Mouse (Mus musculus) adrenal gland, postnatal 25 days (tissue): Measurements from ENCODE around the gene Tspan18. TPM values are rescaled to one million over a fixed set of nuclear protein-coding genes. Genes with fewer than 3 reads are reported as not detected.

Experiments used
- DNase-seq: peaks from one replicate; pipeline ENCODE4 v3.0.0; 2021; ENCODE audit warnings: mixed read lengths
- total RNA-seq: library from RNA; stranded (reverse); gene quantifications from 2 replicates; pipeline ENCODE4 v1.2.3, GENCODE M21; 2021

Gene Tspan18
- total RNA-seq, 1 experiment from 2014 or later = 55.1 TPM

DNA sequence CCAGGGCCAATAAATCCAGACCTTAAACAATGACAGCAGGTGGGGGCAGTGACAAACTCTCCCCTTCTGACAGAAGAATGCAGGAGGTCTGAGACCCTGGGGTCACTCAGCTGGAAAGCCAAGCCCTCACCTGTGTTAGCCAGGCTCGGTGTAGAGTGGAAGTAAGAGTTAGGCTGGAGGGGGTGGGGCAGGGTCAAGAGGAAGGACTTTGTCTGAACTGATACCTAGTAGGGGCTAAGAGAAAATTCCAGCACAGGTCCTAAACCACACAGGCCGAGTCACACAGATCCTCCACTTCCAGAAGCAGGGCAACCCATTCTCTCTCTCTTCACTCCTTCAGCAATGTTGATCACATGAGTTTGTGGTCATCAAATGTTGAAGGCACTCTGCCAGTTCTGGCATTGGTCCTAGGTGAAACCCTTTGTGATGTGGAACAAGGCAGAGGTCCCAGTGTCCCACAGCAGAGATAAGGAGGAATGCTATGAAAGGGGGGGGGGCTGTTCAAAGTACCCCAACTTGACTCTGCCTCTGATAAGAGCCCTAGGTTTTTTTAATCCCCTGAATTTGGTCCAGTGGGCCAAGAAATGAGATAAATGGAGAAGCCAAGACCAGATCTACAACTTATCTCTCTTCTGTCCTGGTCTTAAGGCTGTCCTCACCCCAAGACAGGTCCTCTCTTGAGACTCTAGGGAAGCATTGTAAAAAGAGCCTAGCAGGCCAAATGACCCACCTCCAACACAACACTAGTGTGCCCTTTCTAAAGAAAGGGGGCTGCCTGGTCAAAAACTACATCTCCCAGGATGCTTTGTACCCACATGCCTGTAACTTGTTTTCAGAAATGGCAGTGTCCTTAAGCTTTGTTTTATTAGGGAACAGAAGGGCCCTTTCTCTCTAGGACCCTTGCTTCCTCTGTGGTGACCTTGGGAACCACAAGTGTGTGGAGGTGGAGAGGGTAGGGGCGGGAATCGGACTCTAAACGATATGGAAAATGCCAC, 71.7 kb downstream of the Tspan18 start:
- peak; percentile 41 for DNase-seq

DNA sequence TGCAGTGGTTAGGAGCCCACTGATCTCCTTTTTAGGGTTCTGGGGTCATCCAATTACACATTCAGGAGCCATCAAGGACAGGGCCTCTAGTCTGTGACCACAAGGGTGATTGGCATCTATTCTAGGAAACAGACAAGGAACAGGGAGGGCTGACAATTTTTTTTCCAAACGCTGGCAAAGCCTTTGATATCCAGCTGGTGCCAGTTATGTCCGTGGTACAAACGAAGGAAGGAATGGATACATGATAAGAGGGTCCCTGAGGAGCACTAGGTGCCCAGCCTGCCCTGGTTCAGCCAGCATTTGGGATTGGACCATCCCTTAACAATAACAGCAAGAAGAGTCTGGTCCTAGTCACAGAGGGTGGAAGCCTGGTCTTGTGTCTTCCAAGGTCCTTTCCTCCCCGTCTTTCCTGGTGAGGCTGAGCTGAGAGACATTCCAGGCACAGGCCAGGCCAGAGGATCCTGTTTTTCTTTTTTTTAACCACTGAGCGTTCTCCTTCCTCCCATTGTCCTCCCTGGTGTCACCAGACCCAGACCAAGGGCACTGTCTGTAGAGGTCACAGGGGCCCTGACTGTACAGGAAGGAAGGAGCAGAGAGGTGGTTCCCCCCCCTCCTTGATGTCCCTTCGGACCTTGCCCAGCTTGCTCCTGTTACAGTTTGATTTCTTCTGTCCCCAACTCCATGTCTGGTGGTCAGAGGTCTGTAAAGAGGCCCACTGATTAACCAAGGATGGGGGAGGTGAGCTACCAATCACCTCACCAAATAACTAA, 72.6 kb downstream of the Tspan18 start:
- DNase-seq = no peak

DNA sequence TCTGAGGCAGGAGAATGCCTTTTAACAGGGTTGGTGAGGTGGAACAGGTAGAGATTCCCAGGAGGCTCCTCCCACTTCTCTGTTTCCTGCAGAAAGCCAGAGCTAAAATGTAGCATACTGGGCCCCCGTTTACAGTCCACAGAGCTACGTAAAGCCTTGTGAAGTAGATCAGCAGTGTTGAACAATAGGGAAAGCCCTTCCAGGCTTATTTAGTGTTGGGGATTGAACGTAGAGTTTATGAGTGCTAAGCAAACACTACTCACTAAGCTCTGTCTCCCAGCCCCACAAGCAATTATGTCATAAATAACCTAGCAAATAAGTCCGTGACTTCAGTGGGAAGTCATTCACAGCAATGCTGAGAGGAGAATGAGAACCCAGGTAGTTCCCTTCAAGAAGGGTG, 76.7 kb downstream of the Tspan18 start:
- DNase-seq = no peak

DNA sequence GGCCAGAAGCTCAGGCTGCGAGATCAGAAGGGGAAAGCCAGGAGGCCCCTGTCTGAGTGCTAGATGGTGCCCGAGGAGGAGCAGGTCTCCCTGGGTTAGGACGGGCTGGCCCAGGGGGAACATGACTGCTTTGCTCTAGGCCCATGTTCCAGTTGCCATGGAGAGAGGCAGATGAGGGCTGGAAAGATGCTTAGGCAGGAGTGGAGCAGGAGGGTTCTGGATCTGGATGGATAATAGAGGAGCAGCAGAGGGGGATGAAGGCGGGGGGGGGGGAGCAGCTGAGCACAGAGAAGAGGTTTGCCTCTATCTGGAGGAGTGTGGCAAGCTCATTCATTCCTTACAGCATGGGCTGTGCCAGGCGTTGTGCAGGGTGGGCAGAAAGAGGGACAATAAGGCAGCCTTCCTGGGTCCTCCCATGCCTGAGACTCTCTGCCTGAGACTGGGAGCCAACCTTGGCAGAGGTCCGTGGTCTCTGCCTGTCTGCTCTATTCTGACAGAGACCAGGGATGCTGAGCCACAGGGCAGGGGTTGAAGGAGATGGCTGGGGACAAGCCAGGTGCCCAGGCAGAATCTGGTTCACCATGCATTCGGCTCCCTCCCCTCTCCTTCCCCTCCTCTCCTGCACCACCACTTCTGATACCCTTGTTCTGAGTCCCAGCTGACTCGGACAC, 77.4 kb downstream of the Tspan18 start:
- no peak for DNase-seq

DNA sequence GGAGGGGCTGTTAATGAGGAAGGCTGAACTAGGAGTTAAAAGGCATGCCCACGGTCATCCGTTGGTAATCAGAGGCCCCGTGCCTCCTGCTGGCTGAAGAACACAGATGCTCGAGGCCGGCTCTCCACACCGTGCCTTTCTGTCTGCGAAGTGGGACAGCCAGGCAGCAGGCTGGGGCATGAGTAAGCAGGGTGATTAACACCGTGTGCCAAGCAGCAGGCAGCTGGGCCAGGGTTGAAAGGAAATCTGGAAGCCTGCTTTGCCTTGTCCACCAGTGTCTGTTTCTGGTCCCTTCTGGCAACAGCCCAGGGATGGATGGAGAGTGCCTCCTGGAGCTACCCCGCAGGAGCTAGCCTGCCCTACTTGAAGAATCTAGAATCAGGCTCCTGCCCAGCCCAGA, 81.9 kb downstream of the Tspan18 start:
- peak; percentile 57 for DNase-seq

DNA sequence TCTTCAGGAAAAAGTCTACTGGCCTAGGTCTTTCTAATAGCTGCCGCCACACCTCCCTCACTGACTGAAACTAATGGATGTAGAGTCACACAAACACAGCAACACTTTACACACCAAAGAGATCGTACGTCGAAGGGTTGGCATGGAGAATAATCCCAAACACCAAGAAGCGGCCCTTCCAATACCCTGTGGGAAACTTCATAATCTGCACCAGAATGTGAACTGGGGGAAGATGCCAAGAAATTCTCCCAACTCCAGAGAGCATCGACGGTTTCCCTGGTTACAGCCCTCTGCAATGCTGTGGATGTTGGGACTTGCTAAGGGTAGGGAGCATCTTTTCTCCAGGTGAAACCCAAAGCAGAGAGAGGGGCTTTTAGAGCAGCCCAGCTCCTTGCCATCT, 83.7 kb downstream of the Tspan18 start:
- DNase-seq = no peak

DNA sequence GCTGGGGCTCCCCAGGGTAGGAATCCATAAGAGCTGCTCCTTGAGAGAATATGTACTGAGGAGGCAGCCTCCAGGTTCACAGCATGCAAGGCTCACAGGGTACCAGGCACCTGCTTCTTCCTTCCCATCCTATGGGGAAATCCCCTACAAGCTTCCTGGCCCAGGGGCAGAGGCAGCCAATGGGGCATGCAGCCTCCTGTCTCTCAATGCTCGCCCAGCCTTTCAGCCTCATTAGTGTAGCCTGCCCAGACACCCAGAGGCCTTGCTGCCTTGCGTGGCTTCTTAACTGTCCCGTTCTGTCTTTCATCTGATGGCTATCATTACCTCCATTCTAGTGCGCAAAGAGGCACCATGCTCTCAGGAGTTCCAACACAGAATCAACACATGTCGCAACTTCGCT, 85.2 kb downstream of the Tspan18 start:
- DNase-seq = no peak

DNA sequence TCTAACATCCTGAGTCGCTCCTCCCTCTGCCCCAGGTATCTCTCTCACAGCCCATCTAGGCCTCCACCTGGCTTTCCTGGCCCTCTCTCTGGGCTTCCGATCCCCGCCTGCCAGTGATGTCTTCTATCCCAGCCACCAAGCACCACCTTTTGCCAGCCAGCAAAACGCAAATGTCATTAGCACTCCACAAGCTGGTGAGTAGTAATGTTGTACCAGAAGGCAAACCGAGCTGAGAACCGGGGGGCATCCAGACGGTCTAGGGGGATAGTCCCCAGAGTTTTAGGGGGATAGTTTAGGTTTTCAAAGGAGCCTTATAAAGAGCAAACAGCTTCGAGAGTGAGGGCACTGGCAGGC, 90.2 kb downstream of the Tspan18 start:
- DNase-seq = no peak

DNA sequence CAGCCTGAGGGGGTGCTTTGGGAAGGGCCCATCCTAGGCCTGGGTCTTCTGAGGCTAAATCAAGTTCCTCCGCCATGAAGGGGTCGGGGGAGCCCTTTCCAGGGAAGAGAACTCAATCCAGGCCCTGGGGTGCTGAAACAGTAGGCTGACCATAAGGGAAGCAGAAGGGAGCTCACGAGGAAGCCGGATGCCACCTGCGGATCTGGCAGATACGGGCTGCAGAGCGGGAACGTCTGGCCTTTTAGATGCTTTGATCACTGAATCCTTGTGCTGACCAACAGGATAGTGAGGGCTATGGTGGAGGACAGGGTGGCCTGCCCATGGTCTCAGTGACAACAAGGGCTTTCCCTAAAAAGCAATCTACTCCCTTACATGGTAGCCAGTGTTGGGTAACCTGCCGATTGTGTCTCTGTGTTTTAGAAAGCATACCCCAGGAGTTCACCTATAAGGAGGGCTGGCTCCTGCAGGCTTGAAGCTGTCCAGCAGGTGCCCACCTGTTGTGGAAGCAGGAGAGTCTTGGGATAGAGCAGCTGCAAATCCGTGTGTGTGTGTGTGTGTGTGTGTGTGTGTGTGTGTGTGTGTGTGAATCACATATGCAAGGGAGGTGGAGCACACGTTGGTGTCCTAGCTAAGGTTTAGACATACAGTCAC, 90.7 kb downstream of the Tspan18 start:
- no peak for DNase-seq

DNA sequence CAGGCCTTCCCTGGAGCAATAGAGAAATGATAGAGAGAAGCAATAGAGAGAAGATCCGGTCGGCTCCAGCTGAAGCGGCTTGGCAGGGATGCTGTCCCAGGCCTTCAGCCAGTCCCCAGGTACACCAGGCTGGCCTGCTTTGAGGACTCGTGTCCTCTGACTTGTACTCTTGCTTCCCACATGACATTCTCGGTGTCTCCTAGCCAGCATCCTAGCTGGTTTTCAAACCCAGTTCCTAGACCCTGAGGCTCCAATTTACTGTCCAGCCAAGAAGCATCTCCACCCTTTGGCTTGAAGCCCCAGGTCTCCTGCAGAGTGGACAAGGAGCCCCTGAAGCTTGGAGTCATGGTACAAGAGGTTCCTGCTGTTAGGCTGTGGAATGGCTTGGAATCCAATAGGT, 92.1 kb downstream of the Tspan18 start:
- DNase-seq = no peak

DNA sequence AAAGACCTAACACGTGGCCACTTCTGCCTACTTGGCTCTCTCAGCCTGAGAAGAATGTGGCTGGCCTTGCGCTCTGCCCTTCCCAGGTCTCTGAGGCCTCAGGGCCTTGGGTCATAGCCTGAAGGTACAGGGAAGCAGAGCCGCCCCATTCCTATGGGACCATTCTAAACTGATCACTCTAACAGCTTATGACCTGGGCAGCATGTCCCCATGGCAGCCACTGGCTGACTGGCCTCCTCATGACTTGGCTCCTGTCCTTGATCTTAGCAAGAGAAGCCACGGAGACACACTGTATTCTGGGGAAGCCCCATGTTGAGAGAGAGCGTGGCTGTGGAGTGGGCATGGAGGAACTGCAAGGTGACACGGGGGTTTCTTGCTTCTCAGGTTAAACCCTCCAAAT, 95.4 kb downstream of the Tspan18 start:
- peak; percentile 37 for DNase-seq

DNA sequence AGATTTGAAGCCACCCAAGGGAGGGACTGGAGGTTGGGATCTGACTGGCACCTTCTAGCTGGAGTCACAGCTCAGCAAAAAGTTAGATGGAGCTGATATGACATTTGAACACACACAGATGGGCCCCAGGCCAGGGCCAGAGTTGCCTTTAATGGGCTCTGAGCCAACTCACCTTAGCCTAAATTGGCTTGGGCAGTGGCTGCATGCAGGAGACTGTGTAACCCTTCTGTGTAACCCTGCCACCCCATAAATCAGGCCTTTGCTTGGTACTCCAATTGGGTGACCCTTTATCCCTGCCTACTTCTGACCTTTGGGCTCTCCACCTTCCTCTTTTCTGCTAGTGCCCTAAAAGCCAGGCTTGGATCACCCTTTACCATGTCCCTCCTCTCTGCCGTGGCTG, 97.2 kb downstream of the Tspan18 start:
- DNase-seq = no peak

DNA sequence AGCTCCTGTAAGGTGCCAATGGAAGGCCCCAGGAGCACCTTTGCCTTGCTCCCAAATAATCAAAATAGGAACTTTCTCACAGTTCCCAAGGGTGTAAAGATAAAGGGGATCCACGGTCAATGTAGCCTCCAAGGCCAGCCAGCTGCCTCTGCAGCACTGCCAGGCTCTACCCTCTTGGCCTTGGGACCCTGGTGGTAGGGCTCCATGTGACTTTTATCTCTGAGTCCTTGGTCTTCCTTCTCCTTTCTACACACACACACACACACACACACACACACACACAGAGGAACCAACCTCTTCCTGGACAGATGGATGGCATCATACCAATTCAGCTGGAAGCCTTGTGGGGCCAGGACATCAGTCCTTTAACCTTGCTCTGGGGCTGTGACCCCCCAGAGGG, 102.2 kb downstream of the Tspan18 start:
- DNase-seq = no peak

DNA sequence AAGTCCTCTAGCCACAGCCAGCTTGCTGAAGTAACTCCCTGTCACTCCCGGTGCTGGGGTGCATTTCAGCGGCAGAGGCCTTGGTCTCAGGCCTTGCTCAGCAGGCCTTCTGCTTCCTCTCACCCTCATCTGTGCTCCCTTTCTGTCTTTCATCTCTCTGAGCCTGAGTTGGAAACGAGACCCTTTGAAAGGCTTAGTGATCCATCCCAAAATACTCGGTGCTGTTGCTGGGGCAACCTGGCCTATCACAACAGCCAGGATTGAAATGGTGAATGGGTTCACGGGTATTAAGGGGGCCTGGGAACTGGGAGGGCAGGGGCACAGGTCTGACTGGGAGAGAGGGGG, 105.9 kb downstream of the Tspan18 start:
- no peak for DNase-seq

DNA sequence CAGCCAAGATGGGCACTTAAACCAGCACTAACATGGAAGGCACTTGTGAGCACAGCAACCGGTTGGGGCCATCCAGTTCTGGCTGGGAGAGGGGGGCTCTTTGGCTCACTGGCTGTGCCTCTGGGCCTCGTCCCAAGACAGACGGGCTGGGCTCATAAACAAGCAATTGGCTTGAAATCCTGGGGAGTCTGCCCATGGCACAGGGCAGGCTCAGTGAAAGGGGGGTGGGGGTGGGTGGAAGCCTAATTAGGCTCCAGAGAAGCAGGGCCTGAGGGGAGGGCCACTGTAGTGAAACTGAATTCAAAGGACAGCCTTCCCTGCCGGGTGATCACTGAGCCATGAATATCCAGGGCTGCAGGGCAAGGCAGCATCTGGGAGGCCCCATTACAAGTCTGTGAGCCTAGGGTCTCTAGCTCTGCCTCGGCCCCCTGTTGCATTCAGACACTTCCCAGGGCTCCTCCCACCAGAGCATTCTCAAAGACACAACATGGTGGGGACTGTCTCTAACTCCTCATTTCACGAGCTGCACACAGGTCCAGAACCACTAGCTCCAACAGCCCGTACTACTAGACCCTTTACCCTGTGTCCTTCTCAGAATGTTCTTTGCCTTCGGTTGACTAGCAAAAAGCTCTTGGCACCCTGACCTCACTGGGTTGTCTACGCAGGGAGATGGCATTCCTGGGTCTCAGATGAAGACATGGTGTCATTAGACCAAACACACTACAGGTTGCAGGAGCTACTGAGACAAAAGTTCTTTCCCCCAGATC, 106.4 kb downstream of the Tspan18 start:
- DNase-seq = no peak

DNA sequence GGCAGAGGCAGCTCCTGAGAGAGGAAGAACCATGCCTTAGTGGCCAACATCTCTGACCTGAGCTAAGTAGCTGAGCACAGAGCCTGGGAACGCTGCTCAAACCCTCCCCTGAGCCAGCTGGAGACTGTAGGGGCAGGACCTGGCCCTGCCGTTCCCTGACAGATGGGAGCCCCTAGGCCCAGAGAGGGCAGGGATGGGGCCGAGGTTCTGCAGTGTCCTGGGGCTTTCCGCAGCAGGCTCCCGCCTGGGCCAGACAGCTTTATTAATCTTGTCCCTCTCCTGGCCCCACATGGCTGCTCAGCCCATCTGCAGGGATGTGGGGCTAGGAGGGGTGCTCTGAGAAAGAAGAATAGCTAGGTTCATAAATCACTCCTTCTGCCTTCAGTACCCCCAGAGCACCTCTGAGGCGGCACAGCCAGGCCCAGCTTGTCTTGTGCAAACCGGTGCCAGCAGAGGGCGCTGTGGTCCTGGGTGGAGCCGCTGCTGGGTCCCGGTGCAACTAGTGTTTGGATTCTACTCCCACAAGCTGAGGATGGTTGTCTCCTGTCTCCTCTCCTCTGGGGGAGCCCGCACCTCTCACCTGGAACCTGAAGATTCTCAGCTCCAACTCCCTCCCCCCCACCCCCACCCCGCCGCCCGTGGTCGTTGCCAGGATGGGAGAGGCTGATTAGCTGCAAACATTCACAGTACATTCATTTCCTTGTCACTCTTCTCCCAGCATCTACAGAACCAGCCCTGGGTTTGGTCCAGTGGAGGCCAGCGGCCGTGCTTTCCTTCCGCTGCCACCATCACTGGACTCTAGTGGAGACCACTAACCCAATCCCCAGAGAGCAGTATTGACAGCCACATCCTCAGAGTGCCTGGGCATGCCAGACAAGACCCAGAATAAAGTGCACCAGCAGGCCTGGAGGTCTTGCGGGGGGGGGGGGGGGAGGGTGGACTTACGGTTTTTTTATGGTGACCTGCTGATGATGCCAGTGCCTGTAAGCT, 107.4 kb downstream of the Tspan18 start:
- peak; percentile 96 for DNase-seq

DNA sequence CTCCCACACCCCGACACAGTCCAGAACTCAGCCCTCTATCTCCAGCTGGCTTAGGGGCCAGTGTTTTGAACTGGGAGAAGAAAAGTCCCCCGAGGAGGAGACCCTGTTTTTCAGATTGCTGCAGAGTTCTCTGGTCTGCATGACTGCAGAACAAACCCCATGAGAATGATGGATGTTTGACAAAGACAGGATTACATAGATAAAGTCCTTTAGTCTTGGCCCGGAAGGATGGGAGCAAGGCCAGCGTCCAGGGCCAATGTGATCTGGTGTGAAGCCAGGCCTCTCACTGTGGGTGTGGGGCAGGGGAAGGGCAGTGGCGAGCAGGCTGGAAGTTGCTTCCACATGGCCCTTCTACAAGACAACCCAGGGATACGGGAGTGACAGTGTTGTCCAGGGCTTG, 110.8 kb downstream of the Tspan18 start:
- DNase-seq = peak; percentile 80

DNA sequence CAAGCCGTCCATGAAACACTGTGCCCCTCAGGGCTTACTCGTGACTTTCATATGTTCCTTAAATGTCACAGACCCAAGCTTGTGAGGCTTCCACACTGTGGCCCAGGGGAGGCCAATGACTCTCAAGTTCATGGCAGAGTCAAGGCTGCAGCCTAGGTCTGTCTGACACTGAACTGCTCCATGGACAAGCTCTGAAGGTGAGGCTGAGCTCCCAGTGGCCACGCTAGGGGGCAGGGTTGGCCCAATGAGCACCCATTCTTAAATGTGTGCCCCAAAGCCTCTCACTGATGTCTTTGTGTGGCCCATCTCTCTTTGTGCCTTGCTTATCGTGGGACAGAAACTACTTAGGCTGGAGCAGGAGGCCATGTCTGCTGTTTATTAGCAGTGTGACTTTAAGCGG, 113.9 kb downstream of the Tspan18 start:
- peak; percentile 54 for DNase-seq

DNA sequence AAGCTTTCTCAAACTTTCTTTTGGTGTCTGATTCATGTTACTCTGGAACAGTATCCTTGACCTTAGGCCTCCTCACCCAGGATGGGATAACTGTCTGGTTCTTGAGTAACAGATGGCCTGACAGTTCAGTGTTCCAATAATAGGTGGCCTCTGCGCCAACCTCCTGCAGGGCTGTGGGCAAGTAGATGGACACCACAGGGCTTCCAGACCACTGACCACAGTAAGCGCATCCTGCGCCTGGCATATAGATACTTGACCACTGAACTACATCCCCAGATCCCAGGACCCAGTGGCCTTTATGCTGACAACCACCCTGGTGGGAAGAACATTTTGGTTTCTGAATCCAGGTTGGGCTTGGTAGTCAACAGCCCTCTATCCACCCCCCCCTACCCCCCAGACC, 114.7 kb downstream of the Tspan18 start:
- no peak for DNase-seq

DNA sequence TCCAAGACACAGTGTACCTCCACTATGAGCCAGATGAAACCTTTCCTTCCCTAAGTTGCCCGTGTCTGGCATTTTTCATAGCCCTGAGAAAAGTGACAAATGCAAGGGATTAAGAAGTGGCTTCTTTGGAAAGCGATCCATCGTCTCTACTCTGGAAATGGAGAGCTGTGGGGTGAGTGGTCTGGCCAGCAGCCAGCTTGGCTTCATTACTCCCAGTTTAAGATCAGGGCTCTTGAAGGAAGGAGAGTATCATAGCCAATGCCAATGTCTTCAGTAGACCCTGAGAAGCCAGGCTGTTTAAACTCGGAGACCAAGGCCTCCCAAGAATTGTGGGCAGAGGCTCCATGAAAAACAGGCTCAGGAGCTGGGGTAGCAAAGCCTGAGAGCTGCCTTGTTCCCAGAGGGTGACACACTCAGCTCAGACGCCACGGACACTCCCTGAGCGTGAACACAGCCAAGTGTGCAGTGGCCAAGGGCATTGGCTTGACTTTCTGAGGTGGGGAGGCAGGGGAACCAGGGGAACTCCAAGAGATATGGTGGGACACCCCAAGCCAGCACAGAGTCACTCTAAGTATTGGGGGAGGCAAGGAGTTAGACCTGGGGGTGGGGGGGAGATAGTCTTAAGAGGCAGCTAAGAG, 115.8 kb downstream of the Tspan18 start:
- peak; percentile 45 for DNase-seq
